Mouse (Mus musculus): ENCODE data around the gene Sgsh.

Sgsh gene

GRCm38 (mm10) chr11:119375425-119375824, 20.1 kb upstream of the Sgsh start:
- no peak for DNase-seq (ENCODE audit: low spot score)

GRCm38 (mm10) chr11:119363534-119364145, 8.3 kb upstream of the Sgsh start:
- peak; percentile 81 for DNase-seq (ENCODE audit: low spot score)

DNA sequence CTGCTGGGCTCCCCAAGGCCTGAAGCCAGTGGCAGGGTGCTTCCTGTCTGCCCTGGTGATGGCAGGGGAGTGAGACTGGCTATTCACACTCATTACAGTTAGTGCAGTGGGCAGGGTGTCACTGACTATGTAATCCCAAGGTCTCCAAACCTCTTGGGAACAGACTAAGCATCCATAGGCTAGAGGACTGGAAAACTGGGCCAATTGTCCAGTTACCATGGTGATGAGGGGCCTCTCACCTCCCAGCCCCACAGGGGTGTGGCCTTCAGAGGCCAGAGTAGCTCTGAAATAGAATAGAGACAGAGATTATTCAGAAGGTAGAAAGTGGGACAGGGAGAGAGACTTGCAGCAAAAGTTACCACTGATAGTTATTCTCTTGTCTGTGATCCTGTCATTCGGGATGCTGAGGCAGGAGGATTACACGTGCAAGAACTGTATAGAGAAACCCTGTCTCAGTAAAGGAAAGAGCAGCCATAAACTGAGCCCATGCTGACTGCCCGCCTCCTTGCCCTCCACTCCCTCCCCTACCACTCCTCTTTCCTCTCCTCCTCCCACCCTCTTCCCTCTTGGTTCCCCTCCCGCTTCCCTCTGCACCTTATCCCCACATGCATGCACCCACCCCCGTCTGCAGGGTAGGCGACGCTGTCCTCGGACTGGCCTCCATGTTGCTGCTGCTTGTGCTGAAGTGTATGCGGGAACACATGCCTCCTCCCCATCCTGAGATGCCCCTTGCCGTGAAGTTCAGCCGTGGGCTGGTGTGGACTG, 7.6 kb upstream of the Sgsh start:
- no peak for DNase-seq (ENCODE audit: low spot score)

GRCm38 (mm10) chr11:119359089-119359488, 3.8 kb upstream of the Sgsh start:
- DNase-seq (ENCODE audit: low spot score), result no peak

DNA sequence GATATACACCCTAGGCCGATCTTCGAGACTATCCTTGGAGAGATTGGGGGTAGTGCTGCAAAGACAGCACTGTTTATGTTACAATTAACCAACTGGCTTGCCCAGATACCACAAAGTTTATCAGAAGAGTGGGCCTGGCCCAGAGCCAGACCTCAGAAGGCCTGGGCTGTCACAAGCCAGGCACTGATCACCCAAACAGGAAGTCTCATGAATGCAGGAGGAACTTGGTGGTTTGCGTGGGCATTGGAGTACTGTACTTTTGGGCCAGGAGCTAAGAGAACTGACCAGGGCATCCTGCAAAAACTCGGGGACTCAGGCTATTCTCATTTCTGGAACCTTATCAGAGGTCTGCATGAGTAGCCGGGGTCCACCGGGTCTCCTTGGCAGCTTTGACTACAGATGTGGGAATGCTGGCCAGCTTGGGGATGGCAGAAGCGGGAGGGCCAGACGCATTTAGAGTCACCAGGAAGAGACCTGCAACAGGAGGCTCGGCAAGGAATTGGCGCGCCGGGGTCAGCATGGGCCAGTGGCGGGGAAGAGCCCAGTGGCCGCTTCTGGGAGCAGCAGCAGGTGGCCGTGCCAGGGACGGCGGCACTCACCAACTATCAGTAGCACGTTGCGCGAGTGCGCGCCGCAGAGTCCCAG, 416 bp downstream of the Sgsh start:
- peak; percentile 77 for DNase-seq (ENCODE audit: low spot score)

DNA sequence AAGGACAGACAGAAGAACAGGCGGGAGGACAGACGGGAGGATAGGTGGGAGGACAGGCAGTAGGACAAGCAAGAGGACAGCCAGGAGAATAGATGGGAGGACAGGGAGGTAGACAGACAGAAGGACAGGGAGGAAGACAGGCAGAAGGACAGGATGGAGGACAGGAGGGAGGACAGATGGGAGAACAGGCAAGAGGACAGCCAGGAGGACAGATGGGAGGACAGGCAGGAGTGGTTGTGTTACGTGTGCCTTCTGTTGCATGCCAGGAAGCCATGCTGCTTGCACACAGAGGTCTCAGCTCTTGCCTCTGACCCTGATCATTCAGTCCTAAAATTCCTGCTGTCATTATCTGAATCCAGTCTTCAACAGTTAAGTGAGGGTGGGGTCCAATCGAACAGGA, 1.4 kb downstream of the Sgsh start:
- no peak for DNase-seq (ENCODE audit: low spot score)

- no peak for DNase-seq (ENCODE audit: low spot score)
Observed at GRCm38 (mm10) chr11:119352113-119352512, 3.2 kb downstream of the Sgsh start.

DNA sequence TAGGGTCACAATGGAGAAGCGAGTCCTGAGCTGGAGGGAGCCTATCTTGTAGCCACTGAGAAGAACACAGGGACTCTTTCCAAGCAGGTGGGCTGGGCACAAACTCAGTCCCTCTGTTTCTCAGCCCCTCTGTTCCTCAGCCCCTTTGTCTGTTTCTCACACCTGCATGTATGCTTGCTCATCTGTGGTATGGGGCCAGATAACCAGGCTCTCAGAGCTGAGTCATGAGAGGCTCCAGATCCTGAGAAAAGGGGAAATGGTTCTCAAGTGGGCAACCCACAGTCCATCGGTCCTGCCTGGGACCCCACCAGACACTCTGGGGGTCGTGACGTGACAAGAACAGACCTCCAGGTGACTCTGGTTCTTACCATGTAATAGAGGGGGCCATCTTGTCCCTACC, 8.2 kb downstream of the Sgsh start:
- DNase-seq (ENCODE audit: low spot score), result no peak

- DNase-seq (ENCODE audit: low spot score), result no peak
Observed at GRCm38 (mm10) chr11:119344865-119345264, 10.5 kb downstream of the Sgsh start.

DNA sequence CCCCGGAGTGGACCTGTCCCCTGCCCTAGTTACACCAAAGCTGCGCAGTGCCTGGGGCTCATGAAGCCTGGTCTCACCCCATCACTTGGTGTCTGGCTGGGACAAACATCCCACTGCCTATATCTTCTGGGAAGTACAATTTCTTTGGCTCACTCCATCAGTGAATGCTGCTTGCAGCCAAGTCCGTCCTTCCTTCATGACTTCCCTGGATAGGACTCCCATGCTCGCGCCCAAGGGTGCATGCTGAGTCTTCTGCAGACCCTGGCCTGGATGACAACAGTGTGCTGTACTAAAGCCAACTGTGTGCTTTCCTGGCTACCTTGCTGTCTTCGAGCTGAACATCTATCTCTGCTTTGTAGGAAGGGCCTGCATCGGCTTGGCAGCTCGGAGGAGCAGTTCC, 11.2 kb downstream of the Sgsh start:
- no peak for DNase-seq (ENCODE audit: low spot score)

DNA sequence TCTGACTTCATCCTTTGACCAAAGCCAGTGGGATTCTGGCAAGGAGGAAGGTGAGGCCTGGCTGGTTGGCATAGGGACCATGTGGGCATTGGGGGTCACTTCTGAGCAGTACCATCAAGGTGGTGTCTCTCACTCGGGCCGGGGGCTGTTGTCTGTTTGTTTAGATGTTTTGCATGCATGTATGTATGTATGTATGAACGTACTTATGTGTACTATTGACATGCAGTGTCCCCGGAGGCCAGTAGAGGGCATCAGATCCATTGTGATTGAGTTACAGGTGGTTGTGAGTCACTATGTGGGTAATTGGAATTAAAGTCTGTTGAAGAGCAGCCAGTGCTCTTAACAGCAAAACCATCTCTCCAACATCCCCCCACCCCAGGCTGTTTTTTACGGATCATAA, 15.7 kb downstream of the Sgsh start:
- DNase-seq (ENCODE audit: low spot score), result peak; percentile 80

- no peak for DNase-seq (ENCODE audit: low spot score)
Observed at GRCm38 (mm10) chr11:119339179-119339578, 16.2 kb downstream of the Sgsh start.

GRCm38 (mm10) chr11:119338271-119339059, 16.9 kb downstream of the Sgsh start:
- DNase-seq (ENCODE audit: low spot score), result peak; percentile 66

DNA sequence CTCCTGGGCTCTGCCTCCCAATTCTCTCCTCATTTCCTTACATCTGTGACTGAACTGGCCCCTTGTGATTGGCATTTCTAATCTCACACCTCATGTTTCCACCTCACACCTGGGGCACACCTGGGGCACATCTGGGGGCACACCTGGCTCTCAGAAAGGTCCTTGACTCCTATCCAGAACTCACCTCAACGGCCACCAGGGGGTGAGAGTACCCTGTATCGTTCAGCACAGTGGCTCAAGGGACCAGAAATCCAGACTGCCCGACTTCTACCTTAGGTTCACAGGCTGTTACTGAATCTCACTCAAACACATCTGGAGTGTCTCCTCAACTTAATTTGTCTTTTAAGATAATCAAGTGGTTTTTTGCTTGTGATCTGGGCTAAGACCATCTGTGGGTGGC, 23.4 kb downstream of the Sgsh start:
- DNase-seq (ENCODE audit: low spot score), result no peak

- DNase-seq (ENCODE audit: low spot score), result no peak
Observed at GRCm38 (mm10) chr11:119330592-119330991, 24.7 kb downstream of the Sgsh start.

GRCm38 (mm10) chr11:119325068-119325467, 30.3 kb downstream of the Sgsh start:
- DNase-seq (ENCODE audit: low spot score), result no peak

GRCm38 (mm10) chr11:119322521-119322920, 32.8 kb downstream of the Sgsh start:
- no peak for DNase-seq (ENCODE audit: low spot score)

DNA sequence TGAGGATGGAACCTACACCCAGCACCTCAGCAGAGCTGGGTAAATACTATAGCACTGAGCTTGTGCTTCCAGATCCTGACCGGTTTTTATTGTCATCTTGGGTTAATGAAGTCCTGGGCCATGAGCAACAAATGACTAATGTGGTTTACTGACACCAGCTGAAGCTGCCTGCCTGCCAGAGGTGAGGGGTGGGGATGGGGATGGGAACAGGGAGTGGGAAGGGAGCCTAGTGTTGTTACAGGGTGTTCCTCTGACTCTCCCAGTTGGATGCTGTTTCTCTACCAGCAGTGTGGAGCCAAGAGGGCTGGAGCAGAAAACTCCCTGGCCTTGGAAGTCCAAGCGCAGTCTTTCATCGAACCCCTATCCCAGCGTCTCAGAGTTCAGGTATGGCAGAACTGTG, 38.6 kb downstream of the Sgsh start:
- peak; percentile 47 for DNase-seq (ENCODE audit: low spot score)

GRCm38 (mm10) chr11:119314252-119314936, 40.9 kb downstream of the Sgsh start:
- DNase-seq (ENCODE audit: low spot score), result no peak

- no peak for DNase-seq (ENCODE audit: low spot score)
Observed at GRCm38 (mm10) chr11:119310621-119311020, 44.7 kb downstream of the Sgsh start.

GRCm38 (mm10) chr11:119307916-119308315, 47.4 kb downstream of the Sgsh start:
- DNase-seq (ENCODE audit: low spot score), result no peak

DNA sequence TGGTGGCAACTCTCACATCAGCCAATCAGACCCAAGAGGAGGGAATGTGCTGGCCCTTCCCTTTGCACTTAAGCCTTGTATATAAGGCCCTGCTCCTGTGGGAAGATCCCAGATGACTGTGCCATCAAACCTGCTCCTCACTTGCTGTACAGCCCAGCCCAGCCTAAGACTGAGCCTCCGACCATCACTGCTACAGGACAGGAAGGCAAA, 47.8 kb downstream of the Sgsh start, which contains the start of gene Card14:
Gene Card14, plus strand, starts transcription at position 111 of the 210 bp plus-strand sequence.
- DNase-seq (ENCODE audit: low spot score), result no peak

Data from testis, postnatal 10 days (tissue).